Mouse (Mus musculus): ENCODE measurements around the gene Ptcd2.
"Not testable (repeated sequence)": the region's sequence is repeated elsewhere in the genome, so short reads cannot be mapped to it uniquely, and the experiment has no call there.

DNA sequence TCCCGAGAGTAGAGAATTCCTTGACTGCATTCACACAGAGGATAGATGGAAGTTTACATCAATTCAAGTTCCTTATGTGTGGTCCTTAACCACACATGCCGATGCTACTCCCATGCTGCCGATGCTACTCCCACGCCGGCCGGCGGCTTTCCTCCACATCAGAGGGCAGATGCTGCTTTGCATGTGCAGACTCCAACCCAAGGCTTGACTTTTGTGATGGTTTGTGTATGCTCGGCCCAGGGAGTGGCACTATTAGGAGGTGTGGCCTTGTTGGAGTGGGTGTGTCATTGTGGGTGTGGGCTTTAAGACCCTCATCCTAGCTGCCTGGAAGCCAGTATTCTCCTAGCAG, 20.2 kb downstream of the Ptcd2 start:
- TF ChIP-seq CTCF (IDR thresholded peaks at IDR 0.05; ENCODE audit: insufficient read depth, low read length); POLR2A (IDR thresholded peaks at IDR 0.05; ENCODE audit: borderline replicate concordance, extremely low read depth, low read depth, low read length): not testable (repeated sequence)

All from lung, adult 2 months (tissue).